Mouse (Mus musculus) kidney, adult 11 months (tissue): Measurements from ENCODE around the gene Adamts17.

Source experiments
- DNase-seq: peaks from one replicate; pipeline ENCODE4 v3.0.0; 2022

Adamts17 gene

DNA sequence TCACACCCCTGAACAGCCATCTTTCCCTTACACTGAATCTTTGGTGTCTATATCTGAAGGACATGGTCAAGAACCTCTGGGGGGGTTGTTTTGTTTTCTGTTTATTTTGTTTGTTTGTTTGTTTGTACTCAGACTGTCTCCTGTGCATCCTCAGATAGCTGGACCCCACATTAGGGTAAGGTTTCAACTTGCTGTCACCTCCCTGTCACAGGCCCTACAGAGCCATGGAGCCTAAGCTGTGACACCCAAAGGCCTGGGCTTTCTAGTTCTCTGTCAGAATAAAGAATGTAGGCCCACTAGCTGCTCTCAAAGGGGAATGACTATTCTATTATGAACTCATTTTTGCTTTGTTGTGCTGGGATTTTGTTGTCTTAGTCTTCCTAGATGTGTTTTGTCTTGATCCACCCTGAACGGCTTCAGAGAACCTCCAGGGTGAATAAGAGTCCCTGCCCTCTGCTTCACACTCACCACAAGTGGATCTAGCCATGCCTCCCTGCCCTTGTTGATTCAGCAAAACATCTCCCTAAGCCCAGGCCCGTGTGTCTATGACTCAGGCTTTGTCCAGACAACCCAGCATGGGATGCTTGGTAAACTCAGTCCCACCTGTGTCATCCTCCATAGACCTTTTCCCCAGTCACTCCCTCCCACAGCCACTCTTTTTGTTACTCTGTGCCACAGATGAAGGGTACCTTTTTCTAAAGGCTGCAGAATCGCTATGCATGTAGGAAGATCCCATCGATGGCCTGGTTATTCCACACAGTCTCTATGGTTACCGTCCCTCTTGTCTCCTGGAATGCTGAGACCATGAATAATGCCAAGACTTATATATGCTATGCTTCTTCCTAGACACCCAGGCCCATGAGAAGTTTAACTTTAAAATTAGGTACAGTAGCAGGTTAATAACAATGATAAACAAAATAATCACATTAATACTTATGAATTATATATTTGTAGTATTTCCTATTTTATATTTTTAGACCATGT lies 197.3 kb downstream of the Adamts17 start:
- DNase-seq = no peak

GRCm38 (mm10) chr7:67037726-67038520 lies 198.4 kb downstream of the Adamts17 start:
- DNase-seq = no peak

GRCm38 (mm10) chr7:67039143-67039542 lies 199.6 kb downstream of the Adamts17 start:
- DNase-seq = no peak

GRCm38 (mm10) chr7:67039861-67040260 lies 200.3 kb downstream of the Adamts17 start:
- no peak for DNase-seq

GRCm38 (mm10) chr7:67041685-67042084 lies 202.2 kb downstream of the Adamts17 start:
- no peak for DNase-seq

GRCm38 (mm10) chr7:67044121-67044817 lies 204.7 kb downstream of the Adamts17 start:
- no peak for DNase-seq

GRCm38 (mm10) chr7:67045202-67045601 lies 205.7 kb downstream of the Adamts17 start:
- no peak for DNase-seq

- no peak for DNase-seq
These were observed 209.7 kb downstream of the Adamts17 start for GRCm38 (mm10) chr7:67049206-67049605.

DNA sequence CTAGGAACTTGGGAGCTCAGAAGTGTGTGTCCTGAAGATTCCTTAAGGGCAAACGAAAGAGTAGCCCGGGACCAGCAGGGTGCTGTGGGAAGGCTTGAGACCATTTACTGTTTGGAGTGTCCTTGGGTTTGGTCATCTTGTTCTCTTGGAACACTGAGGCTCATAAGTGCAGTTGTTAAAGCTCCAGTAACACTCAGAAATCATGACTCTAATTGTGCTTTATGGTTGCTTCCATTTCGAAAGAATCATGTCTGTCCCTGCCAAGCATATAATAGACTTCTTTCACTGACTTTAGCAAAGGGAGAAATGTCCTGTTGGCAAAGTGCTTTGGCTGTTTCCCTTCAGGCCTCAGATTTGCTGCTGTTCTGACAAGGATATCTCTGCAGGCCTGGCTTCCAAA lies 210.9 kb downstream of the Adamts17 start:
- DNase-seq = no peak

- no peak for DNase-seq
These were observed 211.7 kb downstream of the Adamts17 start for GRCm38 (mm10) chr7:67051089-67051718.

GRCm38 (mm10) chr7:67054876-67055275 lies 215.3 kb downstream of the Adamts17 start:
- DNase-seq = no peak

DNA sequence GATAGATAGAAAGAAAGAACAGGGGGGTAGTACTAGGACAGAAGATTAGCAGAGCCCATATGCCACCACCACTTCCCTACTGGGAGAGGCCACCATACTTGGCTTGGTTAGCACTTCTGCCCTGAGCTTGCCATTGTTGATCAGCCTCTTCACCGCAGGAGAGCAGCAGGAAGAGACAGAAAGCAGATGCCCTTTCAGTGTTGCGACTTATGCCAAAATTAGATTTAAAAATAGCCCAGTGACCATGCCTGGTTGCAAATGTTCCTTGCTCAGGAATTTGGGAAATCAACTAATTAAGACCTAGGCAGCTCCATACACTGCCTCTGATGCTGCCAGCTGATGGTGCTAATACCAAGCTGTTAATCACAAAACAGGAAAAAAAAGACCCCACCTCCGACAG lies 216.0 kb downstream of the Adamts17 start:
- DNase-seq = no peak

DNA sequence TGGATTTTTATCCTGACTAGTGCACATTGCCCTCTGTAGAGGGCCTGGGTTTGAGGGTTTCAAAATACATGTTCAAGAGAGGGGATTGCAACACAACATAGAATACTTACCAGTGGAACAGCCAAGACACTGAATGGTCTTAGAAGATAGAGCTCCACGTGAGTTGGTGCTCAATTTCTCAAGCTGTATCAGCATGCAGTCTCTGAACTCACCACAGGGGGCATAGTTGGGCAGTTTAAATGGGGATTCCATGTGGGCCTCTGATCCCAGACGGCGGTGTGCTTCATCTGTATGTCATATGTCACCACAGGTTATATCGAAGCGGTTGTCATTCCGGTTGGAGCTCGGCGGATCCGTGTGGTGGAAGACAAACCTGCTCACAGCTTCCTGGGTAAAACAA lies 222.2 kb downstream of the Adamts17 start:
- DNase-seq = no peak

DNA sequence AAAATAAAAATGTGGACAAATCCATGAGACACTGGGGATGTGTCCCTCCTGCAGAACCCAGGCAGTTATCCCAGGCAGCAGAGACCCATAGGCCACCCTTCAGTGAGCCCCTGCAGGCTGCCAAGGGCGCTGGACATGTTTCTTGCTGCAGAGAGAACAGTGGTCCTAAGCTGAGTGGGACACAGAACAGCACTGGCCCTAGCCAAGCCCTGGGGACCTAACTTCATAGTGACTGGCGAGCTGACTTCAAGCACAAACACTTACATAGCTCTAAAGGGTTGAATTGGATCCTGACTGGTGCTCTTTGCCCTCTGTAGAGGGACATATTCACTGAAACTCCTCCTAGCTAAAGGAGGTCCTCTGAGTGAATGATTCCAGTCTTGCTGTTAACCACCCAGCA lies 223.0 kb downstream of the Adamts17 start:
- DNase-seq = no peak

GRCm38 (mm10) chr7:67064627-67065305 lies 225.2 kb downstream of the Adamts17 start:
- peak; percentile 22 for DNase-seq

DNA sequence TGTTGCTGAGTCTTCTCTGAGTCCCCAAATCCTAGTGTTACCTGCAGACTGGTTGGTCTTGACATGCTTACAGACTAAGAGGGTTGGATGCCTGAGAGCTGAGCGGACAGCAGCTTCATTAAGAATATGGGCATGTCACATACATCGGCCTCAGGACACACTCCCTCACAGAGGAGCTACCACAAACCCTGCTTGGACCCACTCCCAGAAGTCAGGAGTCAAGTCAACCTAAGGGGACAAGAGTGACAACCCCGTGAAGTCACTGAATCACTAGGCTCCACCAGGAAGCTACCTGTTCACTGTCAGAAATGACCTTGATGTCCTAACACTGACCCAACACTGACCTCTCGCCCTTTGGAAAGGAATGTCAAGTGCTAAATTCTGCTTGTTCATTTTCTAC lies 226.1 kb downstream of the Adamts17 start:
- DNase-seq = no peak

DNA sequence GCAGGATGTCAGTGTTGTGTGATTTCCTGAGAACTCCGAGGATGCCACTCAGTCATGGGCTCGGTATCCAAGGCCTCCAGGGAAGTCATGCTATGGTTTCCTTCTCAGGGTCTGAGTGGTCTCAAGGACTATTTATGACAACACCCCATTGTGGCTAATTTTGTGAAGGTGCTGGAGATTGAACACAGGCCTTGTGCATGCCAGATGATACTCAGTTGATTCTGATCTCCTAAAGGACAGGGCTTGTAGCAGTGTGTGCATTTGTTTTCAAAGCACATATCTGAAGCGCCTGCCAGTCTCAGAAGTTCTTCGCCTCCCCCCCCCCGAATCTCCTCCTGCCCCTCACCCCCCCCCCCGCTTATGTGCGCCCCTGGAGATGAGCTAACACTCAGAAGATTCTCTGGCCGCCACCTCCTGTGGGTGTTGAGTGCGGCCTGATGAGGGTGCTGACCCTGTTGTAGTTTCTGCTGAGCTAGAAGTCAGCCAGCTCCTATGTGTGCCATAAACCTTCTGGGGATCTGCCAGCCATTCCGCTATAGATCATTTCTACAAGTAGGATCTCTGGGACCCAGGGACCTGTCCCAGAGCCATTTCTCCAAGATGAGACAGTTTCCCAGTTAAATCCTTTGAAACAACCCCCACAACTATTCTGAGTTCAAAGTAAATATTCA lies 232.6 kb downstream of the Adamts17 start:
- no peak for DNase-seq

DNA sequence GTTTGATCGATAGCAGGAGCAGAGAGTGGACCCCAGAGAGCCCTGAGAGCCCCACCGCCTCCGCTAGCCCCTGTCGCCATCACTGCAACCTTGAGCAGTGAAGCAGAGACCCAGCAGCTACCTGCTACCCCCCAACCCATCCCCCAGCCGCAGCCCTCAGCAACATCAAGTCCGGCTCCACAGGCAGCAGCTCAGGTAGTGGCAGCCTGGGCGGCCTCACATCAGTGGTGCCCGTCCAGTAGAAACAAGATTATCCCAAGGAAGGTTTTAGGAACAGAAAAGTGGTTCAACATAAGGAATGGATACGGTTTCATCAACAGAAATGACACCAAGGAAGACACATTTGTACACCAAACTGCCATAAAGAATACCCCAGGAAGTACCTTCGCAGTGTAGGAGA lies 243.2 kb downstream of the Adamts17 start:
- DNase-seq = no peak

DNA sequence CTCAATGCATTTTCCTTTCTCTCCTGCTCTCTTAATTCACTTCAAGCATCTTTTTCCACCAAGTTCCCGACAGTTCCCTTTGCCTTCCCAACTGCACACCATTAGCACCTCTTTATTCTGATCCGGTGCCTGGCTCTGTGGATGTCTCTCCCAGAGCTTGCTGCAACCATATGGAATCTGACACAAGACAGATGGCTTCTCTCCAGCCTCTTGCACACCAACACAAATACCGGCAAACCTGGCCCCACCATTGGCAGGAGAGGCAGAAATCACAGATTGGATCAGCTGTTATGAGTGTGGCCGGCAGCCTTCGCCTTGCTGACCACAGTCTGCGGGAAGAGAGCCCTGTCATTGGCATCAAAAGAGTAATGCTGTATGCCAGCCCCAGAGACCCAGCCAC lies 248.2 kb downstream of the Adamts17 start:
- DNase-seq = no peak

GRCm38 (mm10) chr7:67097096-67097495 lies 257.6 kb downstream of the Adamts17 start:
- no peak for DNase-seq

DNA sequence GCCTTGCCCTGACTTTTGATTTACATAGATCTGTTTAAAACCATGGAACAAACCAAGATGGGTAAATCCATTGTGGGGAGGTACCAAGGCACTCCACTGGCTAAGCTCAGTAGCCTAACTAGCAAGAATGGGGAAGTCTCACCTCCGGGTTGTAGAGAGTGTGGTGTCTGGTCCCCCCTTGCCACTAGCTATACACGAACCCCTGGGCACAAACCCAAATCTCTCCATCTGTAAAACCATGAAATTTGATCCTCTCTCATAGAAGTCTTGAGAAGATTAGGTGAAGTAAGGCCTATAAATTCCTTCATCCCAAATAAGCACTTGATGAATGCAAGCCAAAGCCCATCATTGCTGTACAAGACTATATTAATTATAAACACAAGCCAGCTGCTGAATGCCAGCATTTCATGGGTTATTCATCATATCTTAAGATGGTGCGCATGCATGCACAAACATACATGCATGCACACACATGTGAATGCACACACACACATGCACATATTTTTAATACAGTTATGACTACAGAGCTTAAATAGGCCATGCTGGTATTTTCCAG lies 262.0 kb downstream of the Adamts17 start:
- DNase-seq = no peak
